Mouse (Mus musculus) heart, adult 11 months (tissue): Measurements from ENCODE around the gene Mesp2.
A peak's percentile ranks its signal among the peaks of the same experiment; 100 is the strongest.
"Not testable (repeated sequence)": the region's sequence is repeated elsewhere in the genome, so short reads cannot be mapped to it uniquely, and the experiment has no call there.

Source experiments
- DNase-seq: peaks from one replicate; pipeline ENCODE4 v3.0.0; 2022

Mesp2 gene

DNA sequence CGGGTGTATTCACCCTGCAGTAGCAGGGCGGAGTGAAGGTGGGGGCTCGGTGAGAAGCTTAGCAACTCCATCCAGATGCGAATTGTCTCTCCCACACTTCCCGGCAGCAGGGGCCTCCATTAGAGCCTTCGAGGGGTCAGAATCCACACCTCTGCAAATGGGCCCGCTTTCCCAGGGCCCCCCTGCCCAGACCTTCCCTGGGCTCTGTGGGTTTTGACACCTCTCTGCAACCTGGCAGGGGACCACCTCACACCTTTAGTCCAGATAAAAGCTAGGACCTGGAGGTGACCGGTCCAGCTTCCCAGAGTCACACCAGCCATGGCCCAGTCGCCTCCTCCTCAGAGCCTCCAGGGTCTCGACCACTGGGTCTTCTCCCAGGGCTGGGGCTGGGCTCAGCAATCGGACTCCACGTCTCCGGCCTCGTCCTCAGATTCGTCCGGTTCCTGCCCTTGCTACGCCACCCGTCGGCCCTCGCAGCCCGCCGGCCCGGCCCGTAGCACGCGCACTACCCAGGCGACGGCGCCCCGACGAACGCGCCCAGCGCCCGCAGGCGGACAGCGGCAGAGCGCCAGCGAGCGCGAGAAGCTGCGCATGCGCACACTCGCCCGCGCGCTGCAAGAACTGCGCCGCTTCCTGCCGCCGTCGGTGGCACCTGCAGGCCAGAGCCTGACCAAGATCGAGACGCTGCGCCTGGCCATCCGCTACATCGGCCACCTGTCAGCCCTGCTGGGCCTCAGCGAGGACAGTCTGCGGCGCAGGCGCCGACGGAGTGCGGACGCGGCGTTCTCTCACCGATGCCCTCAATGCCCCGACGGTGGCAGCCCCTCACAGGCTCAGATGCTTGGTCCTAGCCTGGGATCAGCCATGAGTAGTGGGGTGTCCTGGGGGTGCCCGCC is at the start of gene Mesp2:
Gene Mesp2, plus strand, starts transcription at position 117 of the 896 bp plus-strand sequence.
- peak; percentile 95 for DNase-seq

DNA sequence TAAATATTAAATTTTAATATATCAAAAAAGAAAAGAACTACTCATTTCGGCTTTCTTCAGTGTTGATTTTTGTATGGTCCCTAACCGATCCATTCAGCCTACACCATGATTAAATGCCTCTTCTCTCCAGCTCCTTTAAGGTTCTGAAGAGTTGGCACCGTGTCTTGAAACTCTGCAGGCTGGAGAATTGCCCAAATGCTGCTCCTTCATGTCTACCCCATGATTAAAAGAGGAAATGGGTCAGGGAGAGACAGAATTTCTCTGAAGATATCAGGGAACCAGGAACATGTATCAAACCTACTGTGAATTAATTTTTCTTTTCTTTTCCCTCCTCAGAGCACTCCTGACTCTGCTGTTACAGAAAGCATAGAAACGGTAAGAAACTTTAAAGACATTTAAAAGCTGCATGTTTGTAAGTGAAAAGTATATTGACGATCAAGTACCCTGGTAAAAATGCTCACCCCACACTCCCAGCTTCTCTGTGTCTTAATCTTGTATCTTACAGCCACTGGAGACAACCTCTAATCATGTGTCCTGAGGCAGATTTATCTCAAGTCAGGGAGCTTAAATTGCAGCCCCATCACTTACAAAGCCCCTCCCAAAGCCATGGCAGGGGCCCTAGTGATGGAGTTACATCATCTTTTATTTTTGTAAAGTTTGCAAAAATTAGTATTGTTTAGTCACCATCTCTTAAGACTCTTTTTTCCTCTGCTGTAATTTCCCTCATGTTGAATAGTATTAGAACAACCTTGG is 49.2 kb upstream of the Mesp2 start:
- no peak for DNase-seq

DNA sequence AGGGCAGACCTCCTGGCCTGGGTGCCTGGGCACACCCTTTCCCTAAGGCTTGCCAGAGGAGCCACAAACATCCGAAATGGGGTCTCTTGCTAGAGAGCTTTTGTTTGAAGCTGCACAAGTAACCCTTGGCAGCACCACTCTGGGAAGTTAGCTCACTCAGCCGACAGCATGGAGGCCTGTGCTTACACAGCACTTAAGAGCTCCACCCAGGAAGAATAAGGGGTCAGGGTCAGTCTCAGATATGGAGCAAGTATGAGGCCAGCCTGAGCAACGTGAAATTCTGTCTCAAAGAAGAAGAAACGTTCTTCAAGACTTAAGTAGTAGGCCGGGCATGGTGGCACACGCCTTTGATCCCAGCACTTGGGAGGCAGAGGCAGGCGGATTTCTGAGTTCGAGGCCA is 48.4 kb upstream of the Mesp2 start:
- no peak for DNase-seq

DNA sequence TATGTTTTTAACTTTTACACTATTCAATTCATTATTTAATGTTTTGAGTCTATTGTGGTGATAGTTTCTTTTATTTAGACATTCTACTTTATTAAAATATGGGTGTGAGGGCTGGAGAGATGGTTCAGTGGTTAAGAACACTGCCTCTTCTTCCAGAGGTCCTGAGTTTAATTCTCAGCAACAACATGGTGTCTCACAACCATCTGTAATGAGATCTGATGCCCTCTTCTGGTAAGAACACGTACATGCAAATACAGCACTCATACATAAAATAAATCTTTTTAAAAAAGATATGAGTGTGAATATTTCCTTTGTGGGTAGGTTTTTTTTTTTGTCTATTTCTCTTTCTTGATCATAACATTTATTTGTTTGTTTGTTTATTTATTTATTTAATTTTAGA is 44.5 kb upstream of the Mesp2 start:
- DNase-seq: no peak

DNA sequence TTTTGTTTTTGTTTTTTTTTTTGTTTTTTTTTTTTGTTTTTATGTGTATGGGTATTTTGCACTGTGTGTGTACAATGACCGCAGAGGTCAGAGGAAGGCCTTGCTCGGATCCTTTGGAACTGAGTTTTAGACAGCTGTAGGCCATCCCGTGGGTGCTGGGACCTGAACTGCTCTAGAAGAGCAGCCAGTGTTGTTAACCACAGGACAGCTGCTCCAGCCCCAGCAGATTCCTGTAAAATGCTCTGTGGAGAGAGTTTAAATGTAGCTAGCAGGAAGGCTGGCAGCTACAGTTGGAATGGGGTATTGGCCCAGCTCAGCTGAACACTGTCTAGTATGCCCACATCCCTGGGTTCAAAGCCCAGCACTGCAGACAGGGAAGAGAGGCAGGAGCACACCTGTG is 40.9 kb upstream of the Mesp2 start:
- no peak for DNase-seq

DNA sequence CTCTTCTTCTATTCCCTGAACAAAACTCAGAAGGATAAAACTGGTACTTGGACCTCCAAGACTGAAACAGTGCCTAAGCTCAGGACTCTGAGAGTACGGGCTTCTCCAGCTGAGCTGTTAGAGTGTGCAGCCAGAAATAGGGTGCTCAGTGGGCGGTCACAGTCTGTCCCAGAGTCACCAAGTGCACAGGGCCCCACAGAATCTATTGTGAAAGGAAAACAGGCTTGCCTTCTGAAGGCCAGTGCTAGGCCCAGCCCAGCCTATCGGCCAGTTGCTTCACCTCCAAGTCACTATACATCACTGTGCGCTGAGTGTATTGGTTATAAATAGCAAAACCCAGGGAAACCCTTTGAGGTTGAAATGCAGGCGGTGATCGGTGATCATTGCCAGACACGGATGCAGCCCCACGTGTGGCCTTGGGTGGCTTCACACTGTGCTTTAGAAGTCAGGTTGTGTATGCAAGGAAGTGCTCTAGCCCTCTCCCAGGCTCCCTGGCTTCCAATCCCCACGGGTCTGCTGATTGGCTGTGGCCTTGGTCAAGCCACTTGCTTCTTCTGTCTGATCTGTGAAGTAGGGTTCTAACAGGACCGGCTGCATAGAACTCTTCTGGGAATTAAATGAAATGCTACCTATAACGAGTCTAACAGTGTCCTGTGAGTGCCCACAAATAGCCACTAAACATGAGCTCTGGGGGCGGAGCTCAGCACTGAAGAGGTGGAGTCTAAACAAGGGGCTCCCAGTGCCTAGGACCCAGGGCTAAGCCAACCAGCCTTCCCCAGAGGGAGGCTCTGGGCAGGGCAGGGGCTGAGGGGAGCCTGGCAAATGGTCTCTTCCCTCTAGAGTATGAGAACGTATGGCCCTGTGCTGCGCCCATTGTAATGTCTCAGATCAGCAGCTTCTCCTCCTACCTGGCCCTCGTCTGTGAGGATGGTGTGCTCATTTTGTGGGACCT is 38.7 kb upstream of the Mesp2 start:
- no peak for DNase-seq

DNA sequence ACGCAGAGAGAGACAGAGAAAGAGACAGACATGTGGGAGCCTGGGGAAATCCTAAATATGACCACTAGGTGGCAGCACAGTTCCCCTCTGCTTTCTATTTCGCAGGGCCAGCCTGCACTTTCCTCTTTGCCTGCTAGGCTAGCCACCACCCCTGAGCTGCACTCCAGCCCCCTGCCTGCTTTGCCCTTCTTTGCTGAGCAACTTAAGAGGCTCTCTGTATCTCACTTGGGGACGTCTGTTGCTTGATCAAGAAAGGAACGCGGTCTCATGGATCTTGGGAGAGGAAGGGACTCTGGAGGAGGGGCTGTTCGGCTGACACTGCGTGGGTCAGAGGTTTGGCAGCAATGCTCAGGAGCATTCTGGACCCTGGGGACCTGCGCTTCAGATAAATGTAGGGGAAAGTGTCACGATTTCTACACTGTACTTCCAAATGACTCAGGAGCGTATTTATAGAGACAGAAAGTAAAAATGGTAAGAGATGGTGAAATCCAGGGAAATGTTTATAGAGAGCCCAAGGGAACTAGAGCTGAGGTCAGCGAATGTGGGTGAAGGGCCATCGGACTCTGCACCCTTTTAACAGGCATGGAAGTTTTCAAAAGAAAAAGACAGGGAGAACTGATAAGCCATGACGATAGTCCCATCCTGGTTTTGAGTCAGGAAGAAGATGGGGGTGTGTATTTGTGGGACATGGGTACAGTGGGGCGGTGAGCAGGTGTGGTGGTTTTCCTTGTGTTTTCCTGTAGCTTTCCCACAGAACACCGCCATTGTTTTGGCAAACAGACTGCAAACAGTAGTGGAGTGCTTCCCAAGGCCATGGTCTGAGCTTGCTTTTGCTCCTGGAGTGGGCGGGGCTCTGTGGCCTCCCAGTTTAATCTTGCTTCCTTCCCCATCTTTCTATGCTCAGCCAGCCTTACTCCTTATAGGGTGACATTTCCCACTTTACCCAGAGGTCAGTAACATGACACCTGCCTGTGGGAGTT is 29.6 kb upstream of the Mesp2 start:
- DNase-seq: peak; percentile 97

DNA sequence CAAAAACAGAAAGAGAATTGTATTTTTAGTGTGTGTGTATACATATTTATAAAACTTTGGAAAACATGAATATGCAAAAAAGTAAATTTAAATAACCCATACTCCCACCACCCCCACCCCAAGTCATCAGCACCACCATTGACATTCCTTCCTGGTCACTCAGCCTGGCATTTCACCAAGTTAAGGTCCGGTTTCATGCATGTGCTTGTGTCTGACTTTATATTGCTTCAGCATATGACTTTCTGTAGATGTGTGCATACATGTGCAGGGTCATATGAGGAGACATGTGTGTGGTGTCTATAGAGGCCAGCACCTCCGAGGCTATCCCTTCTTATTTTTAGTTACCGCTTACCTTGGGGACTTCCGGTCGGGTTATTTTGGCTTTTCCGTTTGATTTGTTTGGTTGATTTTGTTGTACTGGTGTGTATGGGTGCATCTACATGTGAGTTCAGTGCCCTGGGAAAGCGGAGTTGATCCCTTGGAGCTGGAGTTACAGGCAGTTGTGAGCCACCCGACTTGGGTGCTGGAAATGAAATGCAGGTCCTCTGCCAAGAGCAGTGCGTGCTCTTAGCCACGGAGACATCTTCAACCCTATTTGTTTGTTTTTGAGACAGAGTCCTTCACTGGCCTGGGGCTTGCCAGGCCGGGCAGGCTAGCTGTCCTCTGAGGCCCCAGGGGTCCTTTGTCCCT is 28.6 kb upstream of the Mesp2 start:
- DNase-seq: peak; percentile 82

DNA sequence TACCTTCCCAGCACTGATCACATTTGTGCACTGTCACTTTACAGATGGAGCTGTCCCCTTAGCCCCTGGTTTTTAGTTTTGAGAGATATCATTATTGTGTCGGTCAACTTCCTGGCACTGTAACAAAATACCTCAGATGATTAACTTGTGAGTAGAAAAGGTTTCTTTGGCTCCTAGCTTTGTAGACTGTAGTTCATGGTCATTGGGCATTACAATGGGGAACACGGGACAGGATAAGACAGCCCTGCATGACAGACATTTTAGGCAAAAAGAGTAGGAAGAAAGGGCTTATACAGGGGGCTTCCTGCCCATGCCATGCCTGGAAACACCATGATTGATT is 28.0 kb upstream of the Mesp2 start:
- peak; percentile 55 for DNase-seq

DNA sequence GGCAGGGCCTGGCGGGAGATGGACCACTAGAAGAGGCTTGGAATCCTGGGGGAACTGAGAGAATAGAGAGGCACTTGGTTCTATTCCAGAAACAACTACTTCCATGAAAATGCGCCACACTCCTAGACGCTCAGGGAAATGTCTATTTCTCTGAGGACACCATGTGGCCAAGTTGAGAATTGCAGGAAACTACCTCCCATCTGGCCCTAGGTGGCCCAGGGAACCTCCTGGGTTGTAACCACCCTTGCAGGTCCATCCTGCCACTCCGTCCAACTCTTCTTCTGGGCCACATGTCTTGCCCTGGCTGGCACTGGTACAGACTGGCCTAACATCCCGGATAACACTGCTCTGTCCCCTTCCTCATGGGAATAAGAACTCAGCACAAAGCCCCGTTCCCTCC is 24.2 kb upstream of the Mesp2 start:
- DNase-seq: peak; percentile 96

DNA sequence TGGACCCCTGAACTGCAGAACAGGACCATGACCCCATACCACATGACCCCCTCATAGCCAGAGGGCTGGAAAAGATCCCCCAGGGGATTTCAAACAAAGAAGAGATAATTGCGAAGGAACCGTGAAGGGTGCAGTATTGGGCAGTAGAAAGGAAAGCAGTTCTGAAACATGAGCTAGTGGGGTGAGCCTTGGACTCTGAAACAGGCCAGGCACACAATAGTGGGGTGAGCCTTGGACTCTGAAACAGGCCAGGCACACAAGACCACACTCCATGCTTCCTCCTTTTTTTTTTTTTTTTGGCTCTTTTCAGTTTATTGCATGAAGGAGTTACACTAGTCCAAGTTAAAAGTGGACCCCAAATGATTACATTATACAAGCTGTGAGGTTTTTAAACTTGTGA is 20.7 kb upstream of the Mesp2 start:
- DNase-seq: not testable (repeated sequence)

DNA sequence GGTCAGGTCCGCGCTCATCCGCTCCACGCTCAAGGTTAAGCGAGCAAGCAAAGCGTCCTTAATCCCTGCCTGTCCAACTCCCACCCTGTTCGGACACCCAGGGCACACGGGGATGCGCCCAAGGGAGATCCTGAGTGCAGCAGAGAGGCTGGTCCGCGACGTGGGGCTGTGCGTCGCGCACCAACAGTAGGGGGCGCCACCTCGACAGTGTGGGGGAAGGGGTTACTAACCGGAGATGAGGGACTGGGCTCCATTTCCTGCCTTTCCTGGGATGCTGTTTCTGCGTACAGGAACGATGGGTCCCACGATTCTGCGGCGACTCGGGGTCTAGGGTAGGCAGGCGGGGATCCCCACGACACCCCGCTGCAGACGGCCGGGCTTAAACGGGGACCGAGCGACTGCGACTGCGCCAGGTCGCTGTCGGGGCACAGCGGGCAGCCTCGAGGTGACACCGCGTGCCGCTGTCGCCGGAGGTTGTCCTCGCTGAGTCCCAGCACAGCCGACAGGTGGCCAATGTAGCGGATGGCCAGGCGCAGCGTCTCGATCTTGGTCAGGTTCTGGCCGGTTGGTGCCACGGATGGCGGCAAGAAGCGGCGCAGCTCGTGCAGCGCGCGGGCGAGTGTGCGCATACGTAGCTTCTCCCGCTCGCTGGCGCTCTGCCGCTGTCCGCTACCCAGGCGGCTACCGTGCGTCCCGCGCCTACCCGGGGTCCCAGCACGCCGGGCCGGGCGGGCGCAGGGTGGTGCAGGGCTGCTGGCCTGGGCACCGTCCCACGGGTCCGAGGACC is 17.7 kb upstream of the Mesp2 start:
- DNase-seq: peak; percentile 87

DNA sequence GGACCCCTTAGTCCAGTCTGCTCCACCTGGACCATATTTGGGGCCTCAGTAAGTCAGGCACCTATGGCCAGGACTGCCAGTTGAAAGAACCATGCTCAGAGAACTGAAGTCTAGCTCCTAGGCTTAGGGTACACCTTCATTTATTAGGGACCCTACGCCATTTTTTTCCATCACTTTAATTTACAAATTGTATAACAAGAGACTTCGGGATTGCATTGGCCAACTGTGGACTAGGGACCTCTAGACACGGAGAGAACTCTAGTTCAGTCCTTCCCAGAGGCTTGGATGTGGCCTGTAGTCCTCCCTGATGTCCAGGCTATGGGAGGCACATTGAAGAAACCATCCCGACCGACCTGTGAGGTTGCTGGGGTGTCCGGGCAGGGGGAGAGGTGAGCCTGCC is 16.8 kb upstream of the Mesp2 start, which contains the start of gene Mesp1:
Gene Mesp1, minus strand, starts transcription at position 101 of the 400 bp plus-strand sequence.
- peak; percentile 89 for DNase-seq

DNA sequence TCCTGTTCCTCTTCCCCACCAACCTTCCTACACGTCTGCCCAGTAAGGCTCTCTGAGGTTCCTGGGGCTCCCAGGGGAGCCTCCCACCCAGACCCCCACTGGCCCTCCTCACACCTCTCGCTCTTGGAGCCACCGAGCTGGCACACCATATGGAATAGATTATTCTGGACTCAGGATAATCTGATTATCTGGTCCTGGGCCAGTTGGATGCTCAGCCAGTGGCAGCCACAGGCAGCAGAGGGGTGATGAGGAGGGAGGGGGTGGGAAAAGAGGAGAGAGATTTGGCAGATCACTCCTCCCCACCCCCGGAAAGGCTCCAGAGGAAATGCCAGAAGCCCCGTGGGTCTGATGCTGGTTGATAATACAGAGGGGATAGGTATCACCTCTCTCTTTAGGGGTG is 11.9 kb upstream of the Mesp2 start:
- no peak for DNase-seq

DNA sequence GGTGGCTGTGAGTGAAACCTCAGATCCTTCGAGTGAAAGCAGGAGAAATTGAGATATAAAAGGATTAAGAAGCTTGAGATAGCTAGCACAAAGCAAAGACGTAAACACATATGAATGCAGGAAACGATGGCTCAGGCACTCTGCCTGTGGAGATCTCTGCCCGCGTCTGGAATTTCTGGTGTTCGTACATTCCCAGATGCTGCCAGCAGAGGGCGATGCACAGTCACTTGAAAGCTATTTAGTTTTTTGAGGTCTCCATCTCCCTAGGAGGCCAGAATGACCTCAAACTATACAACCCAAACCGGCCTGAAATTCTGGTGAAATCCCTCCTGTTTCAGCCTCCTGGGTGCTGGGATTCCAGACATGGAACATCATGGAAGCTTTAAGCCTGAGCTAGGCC is 11.5 kb upstream of the Mesp2 start:
- peak; percentile 94 for DNase-seq

DNA sequence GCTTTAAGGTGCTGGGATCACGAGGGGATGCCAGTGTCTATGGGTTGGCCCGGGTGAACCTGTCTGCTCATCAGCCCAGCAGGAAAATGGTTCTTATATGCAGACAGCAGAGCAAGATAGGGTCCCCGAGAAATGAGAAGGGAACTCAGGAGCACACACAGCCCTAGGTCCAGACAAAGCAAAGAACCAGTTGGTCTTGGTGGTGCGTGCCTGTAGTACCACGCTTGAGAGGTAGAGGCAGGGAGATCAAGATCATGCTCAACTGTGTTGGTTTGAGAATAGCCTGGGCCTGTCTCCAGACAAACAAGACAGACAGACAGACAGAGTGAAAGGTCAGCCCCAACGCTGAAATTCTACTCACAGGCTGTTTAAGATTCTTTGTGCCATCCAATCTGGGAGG is 11.0 kb upstream of the Mesp2 start:
- peak; percentile 81 for DNase-seq

DNA sequence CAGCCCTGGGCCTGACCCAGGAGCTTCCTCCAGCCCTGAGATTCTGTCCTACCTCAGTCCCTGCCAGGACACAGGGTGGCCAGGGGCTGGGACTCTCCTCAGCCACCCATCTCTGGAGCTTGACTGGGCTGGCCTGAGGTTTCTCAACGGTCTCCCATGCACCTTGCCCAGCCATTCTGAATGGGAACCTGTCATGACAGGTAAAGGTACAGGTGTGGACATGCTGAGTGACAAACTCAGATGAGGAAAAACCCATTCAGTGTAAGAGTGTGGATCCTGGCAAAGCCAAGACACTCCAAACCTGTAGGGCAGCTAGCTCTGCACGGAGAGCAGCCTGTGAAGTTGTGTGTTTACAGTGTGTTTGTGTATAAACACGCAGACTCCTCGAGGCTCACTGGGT is 10.2 kb upstream of the Mesp2 start:
- peak; percentile 79 for DNase-seq

DNA sequence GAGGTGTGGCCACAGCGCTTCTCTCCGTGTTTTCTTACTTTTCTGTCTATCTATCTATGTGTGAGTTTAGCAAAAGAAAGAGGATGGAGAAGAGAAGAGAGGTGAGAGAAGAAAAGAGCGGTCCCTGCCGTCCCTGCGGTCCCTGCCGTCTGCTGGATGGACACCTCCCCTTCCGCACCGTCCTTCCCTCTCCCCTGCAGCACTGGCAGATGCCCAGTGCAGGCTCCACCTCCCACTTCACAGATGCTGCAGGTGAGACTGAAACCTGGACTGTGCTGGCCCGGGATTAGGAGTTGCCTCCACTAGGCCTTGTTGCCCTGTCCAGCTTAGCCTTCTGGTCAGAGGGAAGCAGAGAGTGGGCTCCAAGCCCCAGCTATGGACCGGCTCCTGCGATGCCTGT is 9.1 kb upstream of the Mesp2 start:
- peak; percentile 78 for DNase-seq

DNA sequence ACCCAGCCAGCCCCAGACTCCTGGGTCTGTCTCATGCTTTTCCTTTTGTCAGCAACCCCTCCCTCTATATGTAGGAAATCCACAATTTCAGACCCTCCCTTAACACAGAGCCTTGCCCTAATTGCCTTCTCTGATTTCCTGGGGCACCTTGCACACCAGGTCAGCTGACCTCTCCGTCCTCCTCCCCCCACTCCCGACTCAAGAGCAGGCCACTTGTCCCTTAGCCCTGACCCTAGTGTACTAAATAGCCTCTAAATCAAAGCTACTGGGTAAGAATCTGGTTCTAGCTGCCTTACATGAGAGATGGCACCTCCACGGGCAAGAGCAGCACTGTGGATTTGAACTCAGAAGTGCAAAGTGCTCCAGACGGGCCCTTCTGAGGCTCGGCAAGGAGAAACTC is 8.5 kb upstream of the Mesp2 start:
- DNase-seq: no peak

DNA sequence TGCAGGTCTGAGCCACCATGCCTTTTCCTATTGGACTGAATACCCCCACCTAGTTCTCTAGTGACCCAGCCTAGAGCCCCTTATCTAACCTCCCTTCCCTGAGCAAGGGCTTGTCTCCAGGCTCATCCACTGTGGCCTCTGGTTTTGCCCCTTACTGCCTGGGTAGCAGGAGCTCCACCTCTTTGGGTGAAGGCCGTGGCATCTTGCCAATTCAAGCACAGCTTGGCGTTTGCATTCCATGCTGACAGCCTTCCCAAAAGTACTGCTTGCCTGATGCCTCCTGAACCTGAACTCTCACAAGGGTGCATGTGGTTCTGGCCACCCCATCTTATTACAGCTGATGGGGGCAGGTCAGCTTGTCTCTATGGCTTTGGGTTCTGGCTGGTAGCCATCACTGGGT is 6.6 kb upstream of the Mesp2 start:
- DNase-seq: peak; percentile 89
